Mouse (Mus musculus): Measurements from ENCODE around the gene Spem2.

DNA sequence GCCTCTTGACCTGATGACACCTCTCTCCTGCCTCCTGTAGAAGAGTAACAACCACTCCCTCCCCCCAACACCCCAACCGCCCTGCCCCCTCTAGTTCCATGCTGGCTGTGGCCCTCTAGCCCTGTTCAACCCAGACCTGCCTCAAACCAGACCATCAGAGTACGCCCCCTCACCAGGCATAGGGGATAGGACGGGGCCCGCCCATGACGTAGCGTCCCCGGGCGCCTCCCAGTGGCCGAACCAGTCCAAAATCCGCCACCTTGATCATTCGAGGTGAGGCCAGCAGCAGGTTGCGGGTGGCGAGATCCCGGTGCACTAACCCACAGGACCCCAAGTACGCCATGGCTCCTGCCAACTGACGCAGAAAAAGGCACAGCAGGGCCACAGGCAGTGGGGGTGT lies 37.1 kb upstream of the Spem2 start:
- TF ChIP-seq CTCF (IDR thresholded peaks at IDR 0.05; ENCODE audit: low read depth, low read length): peak; percentile 73
- no peak for TF ChIP-seq POLR2A (IDR thresholded peaks at IDR 0.05; ENCODE audit: insufficient read depth, low read length)
